Mouse (Mus musculus) left cerebral cortex, adult 9 months (tissue): Measurements from ENCODE around the gene Tmem116.

Experiments
- DNase-seq, 2 experiments: peaks; one replicate each; pipeline ENCODE4 v3.0.0; 2022; ENCODE audit warnings: low spot score in 2 of 2

Gene Tmem116

GRCm38 (mm10) chr5:121537588-121537987, 85.9 kb downstream of the Tmem116 start:
- DNase-seq, result no peak

GRCm38 (mm10) chr5:121540066-121540465, 88.4 kb downstream of the Tmem116 start:
- no peak for DNase-seq

- no peak for DNase-seq
These were observed 89.5 kb downstream of the Tmem116 start for GRCm38 (mm10) chr5:121541235-121541634.

DNA sequence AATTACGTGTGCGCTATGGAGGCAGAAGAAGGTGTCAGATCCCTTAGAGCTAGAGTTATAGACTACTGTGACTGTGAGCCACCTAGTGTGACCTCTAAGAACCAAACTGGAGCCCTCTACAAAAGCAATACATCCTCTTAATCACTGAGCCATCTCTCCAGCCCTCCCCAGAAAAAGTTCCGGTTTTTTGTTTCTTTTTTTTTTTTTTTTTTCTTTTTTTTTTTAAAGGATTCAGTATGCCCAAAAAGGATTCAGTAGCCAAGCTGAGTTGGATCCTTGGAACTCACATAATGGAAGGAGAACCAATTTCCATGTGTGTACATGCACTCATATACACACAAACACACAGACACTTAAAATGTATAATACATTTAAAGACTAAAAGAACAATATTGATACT, 91.7 kb downstream of the Tmem116 start:
- DNase-seq, result no peak

DNA sequence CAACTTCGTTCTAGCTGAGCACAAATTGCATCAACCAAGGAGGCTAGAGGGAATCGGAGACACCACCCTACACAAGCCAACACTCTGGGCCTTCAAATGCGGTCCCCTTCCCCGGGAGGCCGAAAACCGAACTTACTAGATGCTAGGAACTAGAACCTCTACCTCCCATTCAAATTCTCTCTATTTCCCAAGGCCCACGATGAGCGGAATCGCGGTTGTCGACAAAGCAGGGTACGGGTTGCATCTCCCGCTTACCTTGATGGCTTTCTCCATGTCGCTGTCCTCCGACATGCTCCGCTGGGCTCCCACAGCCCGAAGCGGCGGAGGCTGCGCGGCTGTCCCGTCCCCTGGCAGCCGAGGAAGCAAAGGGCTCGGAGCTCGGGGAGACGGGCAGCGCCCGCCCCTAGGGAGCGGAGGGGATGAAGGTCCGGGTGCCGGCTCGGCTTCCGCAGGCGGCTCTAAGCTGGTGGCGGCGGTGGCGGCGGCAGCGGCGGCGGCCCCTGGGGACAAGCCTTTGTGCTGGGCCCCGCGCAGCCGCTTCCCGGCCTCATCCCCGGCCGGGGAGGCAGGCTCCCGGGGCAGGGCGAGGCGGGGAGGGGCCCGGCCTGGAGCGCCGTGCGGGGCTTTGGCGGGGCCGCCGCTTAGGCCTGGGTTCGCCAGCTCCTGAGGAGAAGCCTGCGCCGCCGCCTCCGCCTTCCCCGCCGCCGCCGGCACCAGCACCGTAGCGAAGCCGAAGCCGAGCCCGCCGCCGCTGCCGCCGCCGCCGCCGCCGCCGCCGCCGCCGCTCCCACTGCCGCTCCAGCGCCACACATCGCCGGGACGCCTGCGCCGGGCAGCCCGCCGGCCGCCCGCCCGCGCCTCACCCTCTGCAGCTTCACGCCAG, 93.5 kb downstream of the Tmem116 start, which contains the start of the genes Adam1a and Gm42878:
Gene Adam1a, minus strand, starts transcription at position 573 of the 883 bp plus-strand sequence.
Gene Gm42878, minus strand, starts transcription at position 573 of the 883 bp plus-strand sequence.
- DNase-seq, result no peak

GRCm38 (mm10) chr5:121545793-121546529, 94.3 kb downstream of the Tmem116 start, which contains the start of gene Mapkapk5:
Gene Mapkapk5, minus strand, starts transcription at chr5:121545905.
- peak; percentile 89 to 96 for DNase-seq

- peak in 1 of 2 experiments; percentile 37 for DNase-seq
These were observed 94.8 kb downstream of the Tmem116 start for GRCm38 (mm10) chr5:121546530-121546895.

GRCm38 (mm10) chr5:121547084-121547483, 95.4 kb downstream of the Tmem116 start:
- no peak for DNase-seq

- no peak for DNase-seq
These were observed 97.5 kb downstream of the Tmem116 start for GRCm38 (mm10) chr5:121549196-121549595.

GRCm38 (mm10) chr5:121562436-121562835, 110.7 kb downstream of the Tmem116 start:
- no peak for DNase-seq

GRCm38 (mm10) chr5:121564468-121564895, 112.8 kb downstream of the Tmem116 start:
- peak in 1 of 2 experiments; percentile 89 for DNase-seq

- no peak for DNase-seq
These were observed 114.5 kb downstream of the Tmem116 start for GRCm38 (mm10) chr5:121566035-121566681.

GRCm38 (mm10) chr5:121569881-121570420, 118.3 kb downstream of the Tmem116 start:
- no peak for DNase-seq

- DNase-seq, result no peak
These were observed 119.1 kb downstream of the Tmem116 start for GRCm38 (mm10) chr5:121570787-121571186.
